Mouse (Mus musculus) neural tube, embryonic 15.5 days (tissue): Measurements from ENCODE around the gene Sele. TPM values are rescaled to one million over a fixed set of nuclear protein-coding genes. Genes with fewer than 3 reads are reported as not detected.

ENCODE experiments used
- polyA plus RNA-seq: library from polyadenylated mRNA; unstranded; fragments of >200 nt; fragmentation: Nextera tagmentation; extraction: Ambion mirVana; gene quantifications from 2 replicates; pipeline ENCODE4 v1.2.1, GENCODE M21; 2015

The Sele gene
- polyA plus RNA-seq, 1 experiment from 2014 or later = not detected

Other genes starting within 250 kb of the Sele start
- 13.8 and 15.5 TPM in 2 replicates for gene Scyl3, start 119.1 kb upstream of the Sele start, polyA plus RNA-seq
- gene BC055324, start 53.4 kb upstream of the Sele start, polyA plus RNA-seq = 3.8 and 6.8 TPM in 2 replicates
- gene Mettl18, start 53.3 kb upstream of the Sele start, polyA plus RNA-seq = 7.6 and 8.1 TPM in 2 replicates
- 0.26 and 29.6 TPM in 2 replicates for gene Sell, start 13.7 kb downstream of the Sele start, polyA plus RNA-seq
- gene Selp, start 67.0 kb downstream of the Sele start, polyA plus RNA-seq = 0.22 TPM in 1 of 2 replicates, not detected in the other
- gene F5, start 103.6 kb downstream of the Sele start, polyA plus RNA-seq = 0.10 and 0.26 TPM in 2 replicates
- gene Slc19a2, start 200.8 kb downstream of the Sele start, polyA plus RNA-seq = 8.1 and 8.4 TPM in 2 replicates
- gene Ccdc181, start 227.4 kb downstream of the Sele start, polyA plus RNA-seq = 20.0 and 26.3 TPM in 2 replicates